In genomic region chr8:105268342-105269074, GRCm38 (mm10) we compare ENCODE assay signal across 8 mouse cellular contexts. TPM values are rescaled to one million over a fixed set of nuclear protein-coding genes. Genes with fewer than 3 reads are reported as not detected.
DNase-seq lines count a peak whose midpoint lies in the region; ATAC-seq and TF ChIP-seq lines count a peak whose summit lies in the region.

No protein-coding gene starts in this region.

- DNase-seq in testis, postnatal 10 days (ENCODE audit: low spot score), result no peak
- DNase-seq in hindbrain, embryonic 14.5 days (ENCODE audit: low spot score), result peak; percentile 93
- peak; percentile 82 for DNase-seq in left cerebral cortex, postnatal 4 days
- no peak for DNase-seq in adipocyte (ENCODE audit: low spot score)
- DNase-seq in gastrocnemius, postnatal 25 days, result no peak

- no peak overlapping the region for H3ac ChIP-seq in myocyte (ENCODE audit: control insufficient read depth, insufficient read length)

- TF ChIP-seq CTCF in testis, adult 2 months (IDR thresholded peaks at IDR 0.05; ENCODE audit: control insufficient read depth, insufficient read depth, insufficient replicate concordance, low read depth, low read length), result no peak

- no peaks in the 10 kb centered on the region for H3K27me3 ChIP-seq in testis, adult 2 months (ENCODE audit: control insufficient read depth, insufficient read depth, low read length)
- H3K27me3 ChIP-seq in embryonic facial prominence, embryonic 12.5 days, result peaks cover 99% of the 10 kb centered on the region
- peaks cover 91% of the 10 kb centered on the region for H3K27me3 ChIP-seq in hindbrain, embryonic 14.5 days (ENCODE audit: control insufficient read depth, insufficient read depth, low read length)
- H3K27me3 ChIP-seq in myocyte (ENCODE audit: control insufficient read depth, insufficient read depth, insufficient read length), result no peaks in the 10 kb centered on the region

- H3K27ac ChIP-seq in testis, adult 2 months (ENCODE audit: control insufficient read depth, insufficient read depth, low read depth, low read length), result no peak overlapping the region
- H3K27ac ChIP-seq in embryonic facial prominence, embryonic 12.5 days, result no peak overlapping the region
- H3K27ac ChIP-seq in hindbrain, embryonic 14.5 days, result no peak overlapping the region

- peak overlapping the region; percentile 83 for H3K4me2 ChIP-seq in embryonic facial prominence, embryonic 12.5 days (replicated peaks)
- peak overlapping the region; percentile 58 for H3K4me2 ChIP-seq in hindbrain, embryonic 14.5 days (replicated peaks)
- H3K4me2 ChIP-seq in myocyte (ENCODE audit: low read depth), result peak overlapping the region; percentile 80

- no peaks in the 10 kb centered on the region for H3K36me3 ChIP-seq in testis, adult 2 months (ENCODE audit: control insufficient read depth, insufficient read depth, low read length)
- no peaks in the 10 kb centered on the region for H3K36me3 ChIP-seq in embryonic facial prominence, embryonic 12.5 days
- no peaks in the 10 kb centered on the region for H3K36me3 ChIP-seq in hindbrain, embryonic 14.5 days (replicated peaks; ENCODE audit: control insufficient read depth, insufficient read depth)
- H3K36me3 ChIP-seq in myocyte (ENCODE audit: control insufficient read depth, insufficient read depth), result no peaks in the 10 kb centered on the region

- no peaks in the 10 kb centered on the region for H3K79me2 ChIP-seq in myocyte (ENCODE audit: control insufficient read depth, insufficient read depth)

- H3K4me1 ChIP-seq in testis, adult 2 months (ENCODE audit: control insufficient read depth, insufficient read depth, low read length), result peaks cover 34% of the 10 kb centered on the region
- H3K4me1 ChIP-seq in embryonic facial prominence, embryonic 12.5 days, result peaks cover 34% of the 10 kb centered on the region
- H3K4me1 ChIP-seq in hindbrain, embryonic 14.5 days (replicated peaks; ENCODE audit: control insufficient read depth, insufficient read depth, low read length), result peaks cover 25% of the 10 kb centered on the region

- H3K4me3 ChIP-seq in testis, adult 2 months (ENCODE audit: control insufficient read depth, low read depth, low read length), result peak overlapping the region; percentile 49
- H3K4me3 ChIP-seq in embryonic facial prominence, embryonic 12.5 days, result peak overlapping the region; percentile 42
- H3K4me3 ChIP-seq in hindbrain, embryonic 14.5 days (replicated peaks; ENCODE audit: low read length), result peak overlapping the region; percentile 41
- H3K4me3 ChIP-seq in myocyte, result peak overlapping the region; percentile 20

- H3K9me3 ChIP-seq in embryonic facial prominence, embryonic 12.5 days, result peaks cover 5% of the 10 kb centered on the region; the same call in 1 of the 2 replicates
- H3K9me3 ChIP-seq in hindbrain, embryonic 14.5 days (ENCODE audit: control insufficient read depth, low read length), result no peaks in the 10 kb centered on the region

- TF ChIP-seq POLR2A in testis, adult 2 months (IDR thresholded peaks at IDR 0.05; ENCODE audit: control insufficient read depth, low read depth, low read length), result no peak
- TF ChIP-seq POLR2A in myocyte (IDR thresholded peaks at IDR 0.05; ENCODE audit: insufficient read length, low read depth), result no peak

- intact Hi-C loops in left cerebral cortex, postnatal 4 days (cut with DNase I), result no loop called here

- under 1% methylated on average over 65 of the region's 65 CpGs for WGBS in embryonic facial prominence, embryonic 12.5 days
- WGBS in hindbrain, embryonic 14.5 days, result 0% methylated on average over 65 of the region's 65 CpGs

- H3K9ac ChIP-seq in embryonic facial prominence, embryonic 12.5 days, result peak overlapping the region; percentile 54
- peak overlapping the region; percentile 49 for H3K9ac ChIP-seq in hindbrain, embryonic 14.5 days

- ATAC-seq in embryonic facial prominence, embryonic 12.5 days (ENCODE audit: insufficient number of reproducible peaks, insufficient read depth, low FRiP score, low TSS enrichment), result peak; percentile 44
- ATAC-seq in hindbrain, embryonic 14.5 days (ENCODE audit: low FRiP score), result peak; percentile 91

TF ChIP-seq in myocyte, 11 proteins besides CTCF, POLR2A, EP300 and RAD21:
- TF ChIP-seq POLR2AphosphoS2 (IDR thresholded peaks at IDR 0.05; ENCODE audit: insufficient read length, low read depth) (peak; percentile 25), TCF12 (IDR thresholded peaks at IDR 0.05; ENCODE audit: insufficient read depth, poor library complexity, severe bottlenecking) (no peak)

RNA-seq across cellular contexts. Expression of gene Hsf4, which starts 1.1 kb away (rescaled TPM):
- 0.09 and 0.20 TPM in 2 replicates for polyA plus RNA-seq in testis, adult 2 months (2012; rRNA removed)
- polyA plus RNA-seq in embryonic facial prominence, embryonic 12.5 days (2016; fragmentation: Nextera tagmentation; extraction: Ambion mirVana), result 0.36 TPM in 1 of 2 replicates, not detected in the other
- 0.63 and 0.79 TPM in 2 replicates for polyA plus RNA-seq in hindbrain, embryonic 14.5 days (2014; fragmentation: Nextera tagmentation; extraction: Ambion mirVana)
- under 1 TPM; 0.28 to 0.50 TPM for total RNA-seq in left cerebral cortex, postnatal 4 days (2021)
- polyA plus RNA-seq in myocyte (2012; fragmentation: generic; extraction: Trizol), result 5.8 TPM
- 1 to 10 TPM; 2.9 to 3.0 TPM for total RNA-seq in gastrocnemius, postnatal 25 days (2021)

RNA-seq across cellular contexts. Expression of gene Fbxl8, which starts 4.1 kb away (rescaled TPM):
- polyA plus RNA-seq in testis, adult 2 months (2012; rRNA removed), result 0.51 and 0.55 TPM in 2 replicates
- 1.2 and 1.4 TPM in 2 replicates for polyA plus RNA-seq in embryonic facial prominence, embryonic 12.5 days (2016; fragmentation: Nextera tagmentation; extraction: Ambion mirVana)
- polyA plus RNA-seq in hindbrain, embryonic 14.5 days (2014; fragmentation: Nextera tagmentation; extraction: Ambion mirVana), result 1.2 and 2.0 TPM in 2 replicates
- total RNA-seq in left cerebral cortex, postnatal 4 days (2021), result under 1 TPM; 0.60 to 0.84 TPM
- polyA plus RNA-seq in myocyte (2012; fragmentation: generic; extraction: Trizol), result 10.5 TPM
- total RNA-seq in gastrocnemius, postnatal 25 days (2021), result 1 to 10 TPM in 1 of 2 experiments, under 1 TPM in 1; 0.90 to 1.0 TPM

RNA-seq across cellular contexts. Expression of gene Tradd, which starts 4.1 kb away (rescaled TPM):
- polyA plus RNA-seq in testis, adult 2 months (2012; rRNA removed), result 2.4 TPM in 2 replicates
- 17.4 and 18.7 TPM in 2 replicates for polyA plus RNA-seq in embryonic facial prominence, embryonic 12.5 days (2016; fragmentation: Nextera tagmentation; extraction: Ambion mirVana)
- polyA plus RNA-seq in hindbrain, embryonic 14.5 days (2014; fragmentation: Nextera tagmentation; extraction: Ambion mirVana), result 15.2 and 17.4 TPM in 2 replicates
- 10 to 100 TPM in 1 of 2 experiments, 1 to 10 TPM in 1; 9.2 to 11.1 TPM for total RNA-seq in left cerebral cortex, postnatal 4 days (2021)
- polyA plus RNA-seq in myocyte (2012; fragmentation: generic; extraction: Trizol), result 27.0 TPM
- 1 to 10 TPM; 3.0 TPM for total RNA-seq in gastrocnemius, postnatal 25 days (2021)

RNA-seq across cellular contexts. Expression of gene Nol3, which starts 7.4 kb away (rescaled TPM):
- 0.09 and 0.11 TPM in 2 replicates for polyA plus RNA-seq in testis, adult 2 months (2012; rRNA removed)
- polyA plus RNA-seq in embryonic facial prominence, embryonic 12.5 days (2016; fragmentation: Nextera tagmentation; extraction: Ambion mirVana), result 2.1 and 2.4 TPM in 2 replicates
- 4.0 and 4.3 TPM in 2 replicates for polyA plus RNA-seq in hindbrain, embryonic 14.5 days (2014; fragmentation: Nextera tagmentation; extraction: Ambion mirVana)
- 1 to 10 TPM; 1.1 to 1.5 TPM for total RNA-seq in left cerebral cortex, postnatal 4 days (2021)
- 23.2 TPM for polyA plus RNA-seq in myocyte (2012; fragmentation: generic; extraction: Trizol)
- 10 to 100 TPM; 22.3 to 23.3 TPM for total RNA-seq in gastrocnemius, postnatal 25 days (2021)

RNA-seq across cellular contexts. Expression of gene B3gnt9, which starts 13.6 kb away (rescaled TPM):
- 6.8 and 7.0 TPM in 2 replicates for polyA plus RNA-seq in testis, adult 2 months (2012; rRNA removed)
- polyA plus RNA-seq in embryonic facial prominence, embryonic 12.5 days (2016; fragmentation: Nextera tagmentation; extraction: Ambion mirVana), result 7.1 and 9.1 TPM in 2 replicates
- polyA plus RNA-seq in hindbrain, embryonic 14.5 days (2014; fragmentation: Nextera tagmentation; extraction: Ambion mirVana), result 8.7 and 11.5 TPM in 2 replicates
- 1 to 10 TPM; 4.2 to 4.7 TPM for total RNA-seq in left cerebral cortex, postnatal 4 days (2021)
- 6.2 TPM for polyA plus RNA-seq in myocyte (2012; fragmentation: generic; extraction: Trizol)
- 1 to 10 TPM; 2.6 TPM for total RNA-seq in gastrocnemius, postnatal 25 days (2021)

Comparison
In these comparisons a context has a peak if more than half of its experiments do, and no peak if none do; other contexts are left out.
1. DNase-seq: peak in hindbrain, embryonic 14.5 days (single experiment) and left cerebral cortex, postnatal 4 days (single experiment); none in testis, postnatal 10 days (single experiment), adipocyte (single experiment) and gastrocnemius, postnatal 25 days (single experiment).
2. Peak in every context shown above with its lines, with median percentiles within 50 percentile points of each other: H3K4me3 ChIP-seq and H3K4me2 ChIP-seq.